Mouse (Mus musculus): Measurements from ENCODE around the gene Braf.

The Braf gene

DNA sequence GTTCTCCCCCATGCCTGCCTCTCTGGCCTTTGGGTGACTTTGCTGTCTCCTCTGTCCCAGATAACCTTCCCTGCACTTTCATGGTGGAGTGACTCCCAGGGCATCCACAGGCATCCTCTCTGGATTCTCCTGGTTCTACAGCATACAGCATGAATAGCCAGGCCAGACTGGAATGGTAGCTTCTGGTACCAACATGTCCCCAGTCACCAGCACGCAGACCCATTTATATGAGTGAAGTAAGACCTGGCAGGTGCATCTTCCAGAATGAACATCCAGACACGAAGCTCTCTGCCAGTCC lies 169.7 kb downstream of the Braf start:
- no peak for DNase-seq (ENCODE audit: low spot score)

DNA sequence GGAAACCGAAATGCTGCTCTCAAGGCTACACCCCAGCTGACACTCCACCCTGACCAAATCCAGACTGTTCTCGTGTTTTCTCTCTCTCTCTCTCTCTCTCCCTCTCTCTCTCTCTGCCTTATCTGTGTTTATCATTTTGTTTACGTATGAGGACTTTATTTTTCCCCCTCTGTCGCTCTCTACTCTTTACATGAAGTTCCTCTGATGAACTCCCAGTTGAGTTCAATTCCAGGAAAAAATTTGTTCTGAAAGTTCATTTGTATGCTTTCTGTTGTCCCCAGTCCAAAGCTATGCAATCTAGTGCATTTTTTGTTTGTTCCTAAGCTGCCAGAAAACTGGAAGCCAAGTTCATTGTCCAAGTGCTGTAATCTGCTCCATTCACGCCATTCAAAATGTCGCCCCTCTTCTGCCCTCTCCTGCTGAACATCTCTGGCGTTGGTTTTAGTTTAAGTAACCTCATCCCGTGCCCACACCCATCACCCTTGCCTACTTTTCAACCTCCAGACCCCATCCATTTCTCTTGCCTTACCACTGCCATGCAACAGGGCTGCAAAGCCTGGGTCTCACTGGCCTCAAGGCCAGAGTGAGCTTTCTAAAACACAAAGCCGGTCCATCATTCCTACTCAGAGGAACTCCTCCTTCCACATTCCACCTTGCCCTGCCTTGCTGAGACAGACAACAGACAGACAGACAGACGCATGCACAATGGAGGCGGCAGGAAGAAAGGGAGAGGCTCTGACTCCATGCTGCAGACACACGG lies 170.2 kb downstream of the Braf start:
- DNase-seq (ENCODE audit: low spot score), result peak; percentile 83
